Mouse (Mus musculus) hindbrain, embryonic 14.5 days (tissue): ENCODE measurements around the gene Peli1. TPM values are rescaled to one million over a fixed set of nuclear protein-coding genes. Genes with fewer than 3 reads are reported as not detected.

Source experiments
- ATAC-seq: fragments of 200-750 bp; cut with Nextera tagmentation; 2 replicates; pipeline ENCODE4 v1.8.0; 2017; ENCODE audit warnings: moderate number of reproducible peaks, mild to moderate bottlenecking, moderate TSS enrichment, moderate library complexity; ENCODE audit not compliant: low FRiP score
- DNase-seq: peaks from one replicate; pipeline ENCODE4 v3.0.0-alpha.2; 2015; ENCODE audit warnings: low spot score
- H3K27ac ChIP-seq: fragments of 300-500 bp; sonication (generic); 2 replicates; pipeline ENCODE4 v1.5.1; 2014; ENCODE audit warnings: mild to moderate bottlenecking, moderate library complexity
- H3K27me3 ChIP-seq: fragments of 300-500 bp; sonication (generic); 2 replicates; pipeline ENCODE4 v1.6.1; 2014; ENCODE audit warnings: mild to moderate bottlenecking, low read length, mixed read lengths; ENCODE audit not compliant: control insufficient read depth, insufficient read depth
- H3K36me3 ChIP-seq: fragments of 300-500 bp; sonication (generic); replicated peaks from 2 replicates; pipeline ENCODE4 v1.6.1; 2014; ENCODE audit not compliant: control insufficient read depth, insufficient read depth
- H3K4me1 ChIP-seq: fragments of 300-500 bp; sonication (generic); replicated peaks from 2 replicates; pipeline ENCODE4 v1.6.1; 2014; ENCODE audit warnings: antibody characterized with exemption, low read length, mixed read lengths; ENCODE audit not compliant: control insufficient read depth, insufficient read depth
- H3K4me2 ChIP-seq: fragments of 300-500 bp; sonication (generic); replicated peaks from 2 replicates; pipeline ENCODE4 v1.6.1; 2014; ENCODE audit warnings: mild to moderate bottlenecking, moderate library complexity
- H3K4me3 ChIP-seq: fragments of 300-500 bp; sonication (generic); replicated peaks from 2 replicates; pipeline ENCODE4 v1.5.1; 2014; ENCODE audit warnings: mild to moderate bottlenecking, low read length
- H3K9ac ChIP-seq: fragments of 300-500 bp; sonication (generic); 2 replicates; pipeline ENCODE4 v1.6.1; 2014
- H3K9me3 ChIP-seq: fragments of 300-500 bp; sonication (generic); 2 replicates; pipeline ENCODE4 v1.6.1; 2016; ENCODE audit warnings: low read length; ENCODE audit not compliant: control insufficient read depth
- WGBS: fragments of 180-500 bp; shearing (Covaris S2); extraction: QIAGEN DNeasy Blood & Tissue Kit; methylation state at CpG from one replicate; pipeline ENCODE4 v1.1.7; 2014; 5-methylcytosine and 5-hydroxymethylcytosine counted together
- polyA plus RNA-seq: library from polyadenylated mRNA; unstranded; fragments of >200 nt; fragmentation: Nextera tagmentation; extraction: Ambion mirVana; gene quantifications from 2 replicates; pipeline ENCODE4 v1.2.1, GENCODE M21; 2014

Gene Peli1
- polyA plus RNA-seq, 1 experiment from 2014 or later, result 82.6 TPM

- Histone ChIP-seq H3K4me2 (no peak overlapping the region), H3K4me1 (no peaks in the 10 kb centered on the region), H3K36me3 (no peaks in the 10 kb centered on the region), H3K27ac (no peak overlapping the region), H3K27me3 (no peaks in the 10 kb centered on the region), H3K9ac (no peak overlapping the region), H3K4me3 (no peak overlapping the region), H3K9me3 (no peaks in the 10 kb centered on the region)
- ATAC-seq (no peak), DNase-seq (no peak)
- 82% methylated on average over 2 of the region's 2 CpGs for WGBS
These were observed 31.3 kb downstream of the Peli1 start for GRCm38 (mm10) chr11:21122399-21122798.

GRCm38 (mm10) chr11:21131692-21132091 lies 40.6 kb downstream of the Peli1 start:
- WGBS, result 92% methylated on average over 2 of the region's 2 CpGs
- Histone ChIP-seq H3K9me3 (0 out of 2 replicates have a peak, but pooled peaks cover 4% of the 10 kb centered on the region), H3K4me3 (no peak overlapping the region), H3K27me3 (no peaks in the 10 kb centered on the region), H3K9ac (no peak overlapping the region), H3K27ac (no peak overlapping the region), H3K36me3 (peaks cover 6% of the 10 kb centered on the region), H3K4me2 (no peak overlapping the region), H3K4me1 (no peaks in the 10 kb centered on the region)
- ATAC-seq (no peak), DNase-seq (no peak)

- Histone ChIP-seq H3K9ac (no peak overlapping the region), H3K9me3 (no peaks in the 10 kb centered on the region), H3K27ac (no peak overlapping the region), H3K36me3 (peaks cover 27% of the 10 kb centered on the region), H3K4me3 (no peak overlapping the region), H3K4me2 (no peak overlapping the region), H3K27me3 (no peaks in the 10 kb centered on the region), H3K4me1 (no peaks in the 10 kb centered on the region)
- 81% methylated on average over 2 of the region's 2 CpGs for WGBS
- ATAC-seq, result no peak
- DNase-seq, result no peak
These were observed 43.9 kb downstream of the Peli1 start for GRCm38 (mm10) chr11:21134875-21135451.

- WGBS, result 96% methylated on average over 1 of the region's 1 CpGs
- Histone ChIP-seq H3K9me3 (no peaks in the 10 kb centered on the region), H3K4me1 (no peaks in the 10 kb centered on the region), H3K27ac (no peak overlapping the region), H3K9ac (no peak overlapping the region), H3K36me3 (peaks cover 58% of the 10 kb centered on the region), H3K4me2 (no peak overlapping the region), H3K27me3 (no peaks in the 10 kb centered on the region), H3K4me3 (no peak overlapping the region)
- no peak for ATAC-seq
- DNase-seq, result no peak
These were observed 48.4 kb downstream of the Peli1 start for GRCm38 (mm10) chr11:21139453-21139852.

- WGBS, result 91% methylated on average over 7 of the region's 7 CpGs
- Histone ChIP-seq H3K9ac (no peak overlapping the region), H3K36me3 (peaks cover 61% of the 10 kb centered on the region), H3K4me1 (no peaks in the 10 kb centered on the region), H3K27ac (no peak overlapping the region), H3K27me3 (no peaks in the 10 kb centered on the region), H3K9me3 (no peaks in the 10 kb centered on the region), H3K4me2 (no peak overlapping the region), H3K4me3 (no peak overlapping the region)
- ATAC-seq (no peak), DNase-seq (no peak)
These were observed 50.2 kb downstream of the Peli1 start for GRCm38 (mm10) chr11:21141242-21141641.

GRCm38 (mm10) chr11:21141755-21142154 lies 50.7 kb downstream of the Peli1 start:
- Histone ChIP-seq H3K27ac (no peak overlapping the region), H3K36me3 (peaks cover 64% of the 10 kb centered on the region), H3K9me3 (no peaks in the 10 kb centered on the region), H3K27me3 (no peaks in the 10 kb centered on the region), H3K4me2 (no peak overlapping the region), H3K9ac (no peak overlapping the region), H3K4me3 (no peak overlapping the region), H3K4me1 (no peaks in the 10 kb centered on the region)
- WGBS, result 92% methylated on average over 4 of the region's 4 CpGs
- DNase-seq, result no peak
- no peak for ATAC-seq

- DNase-seq, result no peak
- H3K4me1 ChIP-seq, result no peaks in the 10 kb centered on the region
- ATAC-seq, result no peak
- 87% methylated on average over 4 of the region's 4 CpGs for WGBS
- no peak overlapping the region for H3K4me2 ChIP-seq
- no peak overlapping the region for H3K9ac ChIP-seq
- no peak overlapping the region for H3K27ac ChIP-seq
- H3K4me3 ChIP-seq, result no peak overlapping the region
- H3K9me3 ChIP-seq, result no peaks in the 10 kb centered on the region
- no peaks in the 10 kb centered on the region for H3K27me3 ChIP-seq
- H3K36me3 ChIP-seq, result peaks cover 75% of the 10 kb centered on the region
These were observed 58.4 kb downstream of the Peli1 start for GRCm38 (mm10) chr11:21149476-21149875.

GRCm38 (mm10) chr11:21150316-21150715 lies 59.2 kb downstream of the Peli1 start:
- no peaks in the 10 kb centered on the region for H3K4me1 ChIP-seq
- no peaks in the 10 kb centered on the region for H3K9me3 ChIP-seq
- no peak for DNase-seq
- no peak for ATAC-seq
- no peak overlapping the region for H3K4me2 ChIP-seq
- WGBS, result 93% methylated on average over 5 of the region's 5 CpGs
- H3K27me3 ChIP-seq, result no peaks in the 10 kb centered on the region
- peaks cover 77% of the 10 kb centered on the region for H3K36me3 ChIP-seq
- H3K4me3 ChIP-seq, result no peak overlapping the region
- H3K9ac ChIP-seq, result no peak overlapping the region
- no peak overlapping the region for H3K27ac ChIP-seq

- Histone ChIP-seq H3K9me3 (no peaks in the 10 kb centered on the region), H3K27ac (no peak overlapping the region), H3K9ac (no peak overlapping the region), H3K36me3 (peaks cover 66% of the 10 kb centered on the region), H3K4me2 (no peak overlapping the region), H3K4me3 (no peak overlapping the region), H3K4me1 (no peaks in the 10 kb centered on the region), H3K27me3 (no peaks in the 10 kb centered on the region)
- WGBS, result 100% methylated on average over 1 of the region's 1 CpGs
- DNase-seq (no peak), ATAC-seq (no peak)
These were observed 60.6 kb downstream of the Peli1 start for GRCm38 (mm10) chr11:21151672-21152071.

- H3K27ac ChIP-seq, result no peak overlapping the region
- 81% methylated on average over 4 of the region's 4 CpGs for WGBS
- no peak for DNase-seq
These were observed 62.0 kb downstream of the Peli1 start for GRCm38 (mm10) chr11:21153111-21153510.

More at GRCm38 (mm10) chr11:21153111-21153510, 62.0 kb downstream of the Peli1 start:
- Histone ChIP-seq H3K27me3 (no peaks in the 10 kb centered on the region), H3K9me3 (no peaks in the 10 kb centered on the region), H3K4me3 (no peak overlapping the region), H3K4me1 (no peaks in the 10 kb centered on the region), H3K4me2 (no peak overlapping the region), H3K9ac (no peak overlapping the region), H3K36me3 (peaks cover 52% of the 10 kb centered on the region)
- ATAC-seq, result no peak
